Mouse (Mus musculus): ENCODE results near the gene Cox20.
"Not testable (repeated sequence)": the region's sequence is repeated elsewhere in the genome, so short reads cannot be mapped to it uniquely, and the experiment has no call there.

Gene Cox20

GRCm38 (mm10) chr1:178318389-178319184 is at the start of gene Cox20:
Cox20 (plus strand) TSS chr1:178319130.
- DNase-seq (ENCODE audit: low spot score in 2 of 2), result peak; percentile 95 to 97

DNA sequence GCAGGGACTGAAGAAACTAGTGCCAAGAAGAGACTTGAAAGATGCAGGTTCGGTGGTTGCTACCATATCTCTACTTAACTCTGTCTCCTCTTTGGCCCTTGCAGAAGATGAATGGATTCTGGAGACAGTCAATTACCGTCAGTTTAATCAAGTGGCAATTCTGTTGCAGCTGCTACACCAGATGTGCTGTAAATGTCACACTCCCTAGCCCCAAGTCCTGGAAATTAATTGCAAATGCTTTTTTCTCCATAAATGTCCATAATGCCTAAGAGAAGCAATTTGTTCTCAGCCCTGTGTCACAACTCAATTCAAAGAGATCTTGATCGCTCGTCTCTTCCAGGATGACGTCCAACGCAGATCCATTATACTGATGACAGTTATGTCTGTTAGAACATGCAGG is 48.3 kb upstream of the Cox20 start:
- no peak for DNase-seq (ENCODE audit: low spot score in 2 of 2)

- no peak for DNase-seq (ENCODE audit: low spot score in 2 of 2)
Measured at GRCm38 (mm10) chr1:178275174-178275730, 43.7 kb upstream of the Cox20 start.

DNA sequence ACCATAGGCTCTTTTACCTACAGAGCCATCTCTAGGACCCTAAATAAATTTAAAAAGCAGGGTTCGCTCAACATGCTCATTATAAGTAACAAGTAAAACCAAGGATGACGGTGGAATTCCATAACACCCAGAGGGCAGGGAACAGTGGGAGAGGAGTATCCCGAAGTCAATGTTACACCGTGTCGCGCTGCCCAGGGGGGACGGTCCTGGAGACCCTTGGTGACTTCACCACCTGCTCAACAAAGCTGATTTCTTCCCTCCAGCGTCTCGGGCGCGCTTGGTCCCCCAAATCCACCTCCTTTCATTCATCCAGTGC is 43.2 kb upstream of the Cox20 start:
- no peak for DNase-seq (ENCODE audit: low spot score in 2 of 2)

DNA sequence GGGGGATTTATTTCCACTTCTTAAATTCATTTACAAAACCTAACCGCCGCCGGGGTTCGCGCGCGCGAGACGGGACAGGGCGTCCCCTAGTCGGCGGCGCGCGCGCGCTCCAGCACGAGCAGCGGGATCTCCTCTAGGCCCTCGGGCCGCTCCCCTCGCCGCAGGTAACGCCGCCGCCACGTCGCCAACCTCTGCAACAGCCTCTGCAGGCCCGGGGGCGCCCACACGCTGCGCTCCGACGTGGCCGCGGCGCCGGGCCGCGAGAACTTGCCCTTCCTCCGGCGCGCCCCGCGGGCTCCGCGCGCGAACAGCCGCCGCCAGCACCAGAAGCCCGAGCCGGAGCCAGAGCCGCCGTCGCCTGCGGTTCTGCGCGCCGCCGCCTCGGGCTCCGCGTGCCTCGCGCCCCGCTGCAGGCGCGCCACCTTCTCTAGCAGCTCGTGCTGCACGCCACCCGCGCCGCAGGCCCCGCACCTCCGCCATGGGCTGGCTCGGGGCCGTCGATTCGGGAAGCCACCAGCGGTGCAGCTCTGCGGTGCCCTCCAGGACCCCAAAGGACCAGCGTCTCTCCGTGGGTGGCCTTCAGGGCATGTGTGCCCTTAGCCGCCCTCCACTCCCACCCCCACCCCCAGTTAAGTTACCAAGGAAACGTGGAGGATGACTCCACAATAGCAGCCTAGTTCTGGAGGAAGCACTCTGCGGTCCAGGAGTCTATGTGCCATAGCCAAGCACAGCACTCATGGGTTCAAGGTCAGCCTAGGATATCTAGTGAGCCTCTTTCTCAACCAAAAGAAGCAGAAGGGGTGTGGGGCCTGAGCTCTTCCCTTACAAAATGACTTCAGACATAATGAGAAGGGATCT is 42.6 kb upstream of the Cox20 start:
- peak; percentile 86 to 88 for DNase-seq (ENCODE audit: low spot score in 2 of 2)

GRCm38 (mm10) chr1:178283314-178283713 is 35.6 kb upstream of the Cox20 start:
- not testable (repeated sequence) for DNase-seq (ENCODE audit: low spot score in 2 of 2)

DNA sequence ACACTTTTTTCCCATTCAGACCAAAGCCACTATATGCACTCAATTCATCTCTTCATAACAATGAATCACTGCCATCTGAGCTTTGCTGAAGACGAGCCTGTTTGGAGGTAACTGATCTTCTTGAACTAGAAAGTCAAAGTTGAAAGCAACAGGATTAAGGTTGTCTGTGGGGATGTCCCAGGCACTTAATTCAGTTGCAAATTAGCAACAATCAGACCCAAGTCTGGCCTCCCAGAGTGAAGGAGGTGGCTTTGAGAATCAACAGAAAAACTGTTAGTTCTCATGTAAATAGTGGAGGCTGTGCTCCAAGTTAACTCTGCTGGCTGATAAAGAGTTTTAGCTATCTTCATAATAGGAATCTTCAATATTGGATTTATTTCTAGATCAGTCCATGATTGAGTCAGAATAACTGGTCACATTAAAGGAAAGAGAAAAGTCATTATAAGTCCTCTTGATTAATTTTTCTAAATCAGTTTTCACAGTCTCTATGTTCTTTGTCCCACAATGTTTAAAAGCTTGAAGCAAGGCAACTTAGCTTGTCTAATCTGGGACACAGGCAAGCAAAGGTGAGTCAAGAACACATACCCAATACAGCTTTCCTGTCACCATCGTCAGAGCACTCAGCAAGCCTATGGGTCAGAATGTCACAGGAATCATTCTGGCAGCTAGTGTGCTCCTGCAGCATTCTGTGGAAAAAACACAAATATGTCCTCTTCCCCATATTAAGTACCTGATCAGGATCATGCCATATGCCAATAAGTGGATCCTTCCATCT is 34.8 kb upstream of the Cox20 start:
- DNase-seq (ENCODE audit: low spot score in 2 of 2), result no peak

DNA sequence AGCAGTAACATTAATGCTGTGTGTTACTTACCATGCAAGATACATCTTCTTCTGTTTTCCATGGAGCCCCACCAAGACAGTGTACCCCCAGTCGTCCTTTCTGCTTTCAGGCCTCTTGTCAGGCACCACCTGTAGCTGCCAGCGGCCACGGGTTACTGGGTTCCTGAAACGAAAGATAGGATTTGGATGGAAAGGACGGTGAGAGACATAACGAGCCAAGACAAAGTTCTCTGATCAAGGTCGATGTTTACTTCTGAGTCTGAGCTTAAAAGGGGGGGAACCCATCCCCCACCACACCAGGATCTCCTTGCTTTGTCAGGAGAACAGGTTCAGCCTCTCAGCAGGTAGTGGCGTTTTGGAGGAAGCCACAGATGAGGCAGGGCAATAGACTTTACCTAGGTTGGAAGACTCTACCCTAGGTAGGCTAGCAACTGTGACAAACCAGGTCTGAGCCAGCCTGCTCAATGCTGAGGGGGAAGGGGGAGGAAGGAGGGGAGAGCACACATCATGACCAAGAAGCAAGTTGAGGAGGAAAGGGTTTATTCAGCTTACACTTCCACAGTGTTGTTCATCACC is 31.2 kb upstream of the Cox20 start:
- DNase-seq (ENCODE audit: low spot score in 2 of 2), result no peak

- no peak for DNase-seq (ENCODE audit: low spot score in 2 of 2)
Measured at GRCm38 (mm10) chr1:178291716-178292115, 27.2 kb upstream of the Cox20 start.

DNA sequence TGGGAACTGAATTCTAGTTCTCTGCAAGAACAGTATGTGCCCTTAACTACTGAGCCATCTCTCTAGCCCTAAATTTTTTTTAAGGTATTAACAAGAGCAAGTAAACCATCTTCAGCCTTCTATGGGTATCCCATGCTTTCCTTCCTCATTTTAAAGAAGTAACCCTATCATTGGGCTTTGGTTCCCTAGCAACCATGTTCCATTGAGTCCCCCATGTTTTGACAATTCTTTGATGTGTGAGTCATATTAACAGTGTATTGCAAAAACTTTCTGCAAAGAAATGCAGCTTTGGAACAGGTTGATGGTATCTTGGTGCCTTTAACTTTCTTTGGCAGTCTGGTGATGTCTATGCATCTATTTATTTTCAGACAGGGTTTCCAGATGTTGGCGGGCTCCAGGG is 24.9 kb upstream of the Cox20 start:
- no peak for DNase-seq (ENCODE audit: low spot score in 2 of 2)

DNA sequence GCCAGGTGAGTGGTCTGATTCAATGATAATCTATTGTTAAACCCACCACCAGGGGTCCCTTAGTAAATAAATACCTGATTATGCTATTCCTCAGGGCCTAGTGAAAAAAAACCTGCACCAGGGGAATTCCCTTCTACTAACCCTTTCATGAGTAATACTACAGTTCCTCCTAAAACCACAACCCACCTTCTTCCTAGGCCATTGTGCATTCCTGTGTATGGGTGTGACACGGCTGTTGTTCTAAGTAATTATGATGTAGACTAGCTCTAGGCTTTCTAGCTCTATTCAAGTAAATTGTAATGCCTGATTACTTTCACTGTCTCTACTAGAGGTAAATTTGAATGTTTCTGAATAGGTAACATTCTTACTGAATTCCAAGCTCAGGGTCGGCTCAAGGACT is 17.7 kb upstream of the Cox20 start:
- not testable (repeated sequence) for DNase-seq (ENCODE audit: low spot score in 2 of 2)

DNA sequence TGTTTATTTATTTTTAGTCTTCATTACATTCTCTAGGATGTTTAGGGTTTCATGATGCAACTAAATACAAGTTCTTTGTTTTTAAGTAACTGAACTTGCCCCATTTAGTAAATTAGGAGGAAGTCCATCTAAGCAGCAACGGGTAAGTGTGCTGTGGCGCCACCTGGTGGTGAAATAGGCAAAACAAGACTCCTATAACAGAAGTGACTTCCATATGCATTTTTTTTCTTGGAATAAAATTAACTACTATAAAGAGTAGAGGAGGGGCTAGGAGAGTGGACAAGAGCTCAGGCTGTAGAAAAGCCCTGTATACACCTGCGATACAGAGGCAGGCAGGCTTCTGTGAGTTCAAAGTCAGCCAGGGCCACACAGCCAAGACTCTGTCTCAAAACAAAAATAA is 15.5 kb upstream of the Cox20 start:
- peak; percentile 70 to 85 for DNase-seq (ENCODE audit: low spot score in 2 of 2)

- no peak for DNase-seq (ENCODE audit: low spot score in 2 of 2)
Measured at GRCm38 (mm10) chr1:178309487-178309886, 9.4 kb upstream of the Cox20 start.

DNA sequence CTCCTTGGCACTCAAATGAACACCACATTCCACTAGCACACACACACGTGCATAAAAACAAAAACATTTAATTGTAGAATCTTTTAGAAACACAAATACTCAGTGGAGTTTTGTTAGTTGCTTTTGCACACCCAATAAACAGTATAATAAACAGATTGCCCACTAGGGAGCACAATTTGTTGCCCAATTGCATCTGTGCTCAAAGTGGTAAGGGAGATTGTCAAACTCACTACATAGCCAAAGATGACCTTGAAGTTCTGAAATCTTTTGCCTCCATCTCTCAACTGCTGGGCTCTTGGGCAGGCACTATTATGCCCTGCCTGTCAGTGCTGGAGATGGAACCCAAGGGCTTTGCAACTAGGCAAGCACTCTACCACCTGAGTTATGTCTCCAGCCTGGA is 8.8 kb upstream of the Cox20 start:
- DNase-seq (ENCODE audit: low spot score in 2 of 2), result no peak

DNA sequence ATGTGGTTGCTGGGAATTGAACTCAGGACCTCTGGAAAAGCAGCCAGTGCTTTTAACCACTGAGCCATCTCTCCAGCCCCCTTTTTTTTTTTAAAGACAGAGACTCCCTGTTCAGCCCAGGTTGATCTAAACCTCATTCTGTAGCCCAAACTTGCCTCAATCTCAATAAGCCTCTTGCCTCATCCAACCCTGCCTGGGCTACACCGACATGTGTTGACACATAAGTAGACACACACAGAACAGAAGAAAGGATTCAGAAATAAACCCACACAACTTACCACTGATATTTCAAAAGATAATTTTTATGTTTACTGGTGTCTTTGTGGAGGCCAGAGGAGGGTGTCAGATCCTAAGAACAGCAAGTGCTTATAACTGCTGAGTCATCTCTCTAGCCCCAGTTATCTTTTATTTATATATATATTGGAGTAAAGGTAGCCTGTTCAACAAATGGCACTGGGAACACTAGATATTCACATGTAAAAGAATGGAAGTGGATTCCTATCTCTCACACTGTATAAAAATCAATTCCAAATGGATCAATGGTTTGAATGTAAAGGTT is 5.8 kb upstream of the Cox20 start:
- DNase-seq (ENCODE audit: low spot score in 2 of 2), result no peak

DNA sequence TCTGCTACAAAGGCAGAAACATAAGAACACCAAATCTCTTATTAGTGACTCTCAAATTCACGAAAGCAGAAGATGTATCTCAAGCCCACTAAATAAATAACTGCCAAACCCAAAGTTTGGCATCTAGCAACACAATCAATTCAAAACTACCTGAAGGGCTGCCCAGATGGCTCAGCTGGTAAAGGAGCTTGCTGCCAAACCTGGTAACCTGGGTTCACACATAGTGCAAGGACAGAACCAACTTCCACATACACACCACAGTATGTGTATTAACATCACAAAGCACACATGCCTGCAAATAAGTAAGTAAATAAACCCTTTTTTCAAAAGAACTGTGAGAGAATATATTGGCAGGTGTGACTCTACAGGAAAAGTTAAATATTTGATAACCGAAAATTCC is 4.7 kb upstream of the Cox20 start:
- no peak for DNase-seq (ENCODE audit: low spot score in 2 of 2)

GRCm38 (mm10) chr1:178317275-178318001 is 1.5 kb upstream of the Cox20 start:
- peak in 1 of 2 experiments; percentile 21 for DNase-seq (ENCODE audit: low spot score in 2 of 2)

GRCm38 (mm10) chr1:178318002-178318388 is 935 bp upstream of the Cox20 start:
- peak; percentile 93 to 95 for DNase-seq (ENCODE audit: low spot score in 2 of 2)

GRCm38 (mm10) chr1:178319295-178320037 is 536 bp downstream of the Cox20 start:
- peak; percentile 47 to 60 for DNase-seq (ENCODE audit: low spot score in 2 of 2)

All from right cerebral cortex, postnatal 10 days (tissue).